Mouse (Mus musculus): ENCODE results near the gene F11r. TPM values are rescaled to one million over a fixed set of nuclear protein-coding genes. Genes with fewer than 3 reads are reported as not detected.

Gene F11r
- total and polyA plus RNA-seq, 3 experiments = 0.74 to 1.6 (median 1.3) TPM

- TF ChIP-seq POLR2AphosphoS2 (IDR thresholded peaks at IDR 0.05; ENCODE audit: low read depth, low read length) (no peak; the same call in 1 of the 2 replicates), MYC (IDR thresholded peaks at IDR 0.05; ENCODE audit: low read depth, low read length) (peak; percentile 83), CHD2 (IDR thresholded peaks at IDR 0.05; ENCODE audit: low read length) (peak; percentile 67), MXI1 (IDR thresholded peaks at IDR 0.05; ENCODE audit: low read depth, low read length) (no peak; the same call in 1 of the 2 replicates), MAZ (IDR thresholded peaks at IDR 0.05; ENCODE audit: low read depth, low read length) (peak; percentile 91), USF2 (conservative IDR thresholded peaks at IDR 0.05; ENCODE audit: low read depth, low read length) (no peak), ELF1 (IDR thresholded peaks at IDR 0.05; ENCODE audit: low read depth, low read length) (peak; percentile 91), TBP (conservative IDR thresholded peaks at IDR 0.05; ENCODE audit: low read depth, low read length) (peak; percentile 73; the same call in 1 of the 2 replicates), ZC3H11A (IDR thresholded peaks at IDR 0.05; ENCODE audit: low read depth, low read length) (no peak), PAX5 (IDR thresholded peaks at IDR 0.05; ENCODE audit: low read length) (no peak), RAD21 (IDR thresholded peaks at IDR 0.05; ENCODE audit: low read depth, low read length) (no peak), BHLHE40 (IDR thresholded peaks at IDR 0.05; ENCODE audit: low read depth, low read length) (peak; percentile 85), IRF4 (IDR thresholded peaks at IDR 0.05; ENCODE audit: low read depth, low read length) (peak; percentile 97), ZMIZ1 (IDR thresholded peaks at IDR 0.05; ENCODE audit: low read depth, low read length) (peak; percentile 19; the same call in 1 of the 2 replicates), RCOR1 (conservative IDR thresholded peaks at IDR 0.05; ENCODE audit: low read depth, low read length) (peak; percentile 69; the same call in 1 of the 2 replicates), TCF12 (IDR thresholded peaks at IDR 0.05; ENCODE audit: low read depth, low read length) (peak; percentile 95)
Observed at GRCm38 (mm10) chr1:171388376-171389102, 48.8 kb upstream of the F11r start, which contains the start of gene Arhgap30 (continued).

- Histone ChIP-seq H3K9me3 (replicated peaks; ENCODE audit: low read length) (no peaks in the 10 kb centered on the region), H3K9ac (ENCODE audit: insufficient read depth, low read depth) (peak overlapping the region; percentile 93), H3K27ac (ENCODE audit: insufficient read depth, low read depth) (peak overlapping the region; percentile 85), H3K4me2 (ENCODE audit: insufficient read depth, low read depth, poor library complexity, severe bottlenecking) (peak overlapping the region; percentile 63), H3K36me3 (replicated peaks in 1 of 2; ENCODE audit: control insufficient read depth in 1 of 2, insufficient read depth in 1 of 2, low read length in 1 of 2) (peaks cover 22 to 38% of the 10 kb centered on the region in 2 experiments), H3K27me3 (replicated peaks) (no peaks in the 10 kb centered on the region), H3K4me1 (ENCODE audit: control insufficient read depth in 1 of 2, insufficient read depth in 2 of 2) (peaks cover 27 to 66% of the 10 kb centered on the region in 2 experiments), H3K4me3 (replicated peaks in 1 of 3; ENCODE audit: low read depth in 2 of 3, low read length in 2 of 3, poor library complexity in 1 of 3) (peak overlapping the region; percentile 70 to 96 (median 88)), H3K79me2 (replicated peaks; ENCODE audit: control insufficient read depth, extremely low read depth, insufficient read depth, poor library complexity, severe bottlenecking) (peaks cover 56% of the 10 kb centered on the region)
- peak; percentile 91 for DNase-seq (ENCODE audit: extremely low read depth)
- dilution Hi-C loops (cut with MboI; ENCODE audit: extremely low pct_ligation_motif_present, extremely low pct_unique_long_range_greater_than_20kb, low sequenced_read_pairs) = no loop called here
- no peak for TF ChIP-seq BHLHE40 (IDR thresholded peaks at IDR 0.05; ENCODE audit: low read depth, low read length)
- TF ChIP-seq ZNF384 (IDR thresholded peaks at IDR 0.05; ENCODE audit: low read depth, low read length) = no peak
- no peak for TF ChIP-seq ZC3H11A (IDR thresholded peaks at IDR 0.05; ENCODE audit: low read depth, low read length)
- peak; percentile 94 for TF ChIP-seq MAZ (IDR thresholded peaks at IDR 0.05; ENCODE audit: low read depth, low read length)
- no peak for TF ChIP-seq PAX5 (IDR thresholded peaks at IDR 0.05; ENCODE audit: low read length)
- peak; percentile 86 for TF ChIP-seq SIN3A (IDR thresholded peaks at IDR 0.05; ENCODE audit: low read length)
- no peak for TF ChIP-seq MAFK (IDR thresholded peaks at IDR 0.05; ENCODE audit: insufficient replicate concordance, low read length)
- TF ChIP-seq ELF1 (IDR thresholded peaks at IDR 0.05; ENCODE audit: low read depth, low read length) = peak; percentile 72
- no peak for TF ChIP-seq UBTF (IDR thresholded peaks at IDR 0.05; ENCODE audit: low read depth, low read length)
- no peak for TF ChIP-seq ZMIZ1 (IDR thresholded peaks at IDR 0.05; ENCODE audit: low read depth, low read length)
- TF ChIP-seq RAD21 (IDR thresholded peaks at IDR 0.05; ENCODE audit: low read depth, low read length) = no peak
- TF ChIP-seq NELFE (IDR thresholded peaks at IDR 0.05; ENCODE audit: low read depth, low read length) = 0 out of 2 replicates have a peak, but pooled peaks have one; percentile 24
- peak; percentile 67 for TF ChIP-seq HCFC1 (IDR thresholded peaks at IDR 0.05; ENCODE audit: low read depth, low read length)
- TF ChIP-seq JUND (conservative IDR thresholded peaks at IDR 0.05; ENCODE audit: low read depth, low read length) = no peak
- TF ChIP-seq CHD2 (IDR thresholded peaks at IDR 0.05; ENCODE audit: low read length) = no peak
- TF ChIP-seq POLR2A (IDR thresholded peaks at IDR 0.05; ENCODE audit: low read depth, low read length) = peak; percentile 58
- TF ChIP-seq IRF4 (IDR thresholded peaks at IDR 0.05; ENCODE audit: low read depth, low read length) = no peak; the same call in 1 of the 2 replicates
- TF ChIP-seq E2F4 (IDR thresholded peaks at IDR 0.05; ENCODE audit: insufficient replicate concordance, low read depth, low read length) = no peak
- TF ChIP-seq ETS1 (conservative IDR thresholded peaks at IDR 0.05; ENCODE audit: low read depth, low read length) = no peak; the same call in 1 of the 2 replicates
- no peak for TF ChIP-seq USF2 (conservative IDR thresholded peaks at IDR 0.05; ENCODE audit: low read depth, low read length)
- TF ChIP-seq TCF12 (IDR thresholded peaks at IDR 0.05; ENCODE audit: low read depth, low read length) = peak; percentile 40; the same call in 1 of the 2 replicates
- no peak for TF ChIP-seq MEF2A (IDR thresholded peaks at IDR 0.05; ENCODE audit: borderline replicate concordance, low read depth, low read length)
- 0 out of 2 replicates have a peak, but pooled peaks have one; percentile 4 for TF ChIP-seq MYC (IDR thresholded peaks at IDR 0.05; ENCODE audit: low read depth, low read length)
- no peak for TF ChIP-seq CTCF (conservative IDR thresholded peaks at IDR 0.05 in 1 of 2, IDR thresholded peaks at IDR 0.05 in 1 of 2; ENCODE audit: low read depth in 2 of 2, low read length in 2 of 2)
- no peak for TF ChIP-seq POLR2AphosphoS2 (IDR thresholded peaks at IDR 0.05; ENCODE audit: low read depth, low read length)
- TF ChIP-seq EP300 (IDR thresholded peaks at IDR 0.05; ENCODE audit: low read length) = no peak
- TF ChIP-seq TBP (conservative IDR thresholded peaks at IDR 0.05; ENCODE audit: low read depth, low read length) = 0 out of 2 replicates have a peak, but pooled peaks have one; percentile 52
- no peak; the same call in 1 of the 2 replicates for TF ChIP-seq MXI1 (IDR thresholded peaks at IDR 0.05; ENCODE audit: low read depth, low read length)
- no peak for TF ChIP-seq CHD1 (IDR thresholded peaks at IDR 0.05; ENCODE audit: low read depth, low read length)
- no peak for TF ChIP-seq RCOR1 (conservative IDR thresholded peaks at IDR 0.05; ENCODE audit: low read depth, low read length)
- in situ Hi-C loops (cut with MboI; ENCODE audit: low pct_ligation_motif_present, low pct_unique_long_range_greater_than_20kb, low sequenced_read_pairs) = no loop called here
Observed at GRCm38 (mm10) chr1:171390101-171390500, 47.2 kb upstream of the F11r start.
